Mouse (Mus musculus) cortical plate, adult 2 months (tissue): ENCODE results near the gene Tnpo1.

Source experiments
- CTCF ChIP-seq: fragments of 200-500 bp; IDR thresholded peaks from 2 replicates; pipeline ENCODE4 v1.5.1; 2011; ENCODE audit warnings: mild to moderate bottlenecking, control low read depth, low read length; ENCODE audit not compliant: insufficient read depth; ENCODE audit errors: extremely low read depth
- POLR2A ChIP-seq: fragments of 200-500 bp; IDR thresholded peaks from 2 replicates; pipeline ENCODE4 v1.6.1; 2011; ENCODE audit warnings: mild to moderate bottlenecking, low read length, control low read depth; ENCODE audit not compliant: insufficient read depth; ENCODE audit errors: extremely low read depth

- no peak for TF ChIP-seq POLR2A
- no peak for TF ChIP-seq CTCF
Measured at GRCm38 (mm10) chr13:98803699-98804098, 122.5 kb downstream of the Tnpo1 start.
